Mouse (Mus musculus): ENCODE data around the gene Olfr646. TPM values are rescaled to one million over a fixed set of nuclear protein-coding genes. Genes with fewer than 3 reads are reported as not detected.

The Olfr646 gene
- total and polyA plus RNA-seq, 3 experiments = not detected

DNA sequence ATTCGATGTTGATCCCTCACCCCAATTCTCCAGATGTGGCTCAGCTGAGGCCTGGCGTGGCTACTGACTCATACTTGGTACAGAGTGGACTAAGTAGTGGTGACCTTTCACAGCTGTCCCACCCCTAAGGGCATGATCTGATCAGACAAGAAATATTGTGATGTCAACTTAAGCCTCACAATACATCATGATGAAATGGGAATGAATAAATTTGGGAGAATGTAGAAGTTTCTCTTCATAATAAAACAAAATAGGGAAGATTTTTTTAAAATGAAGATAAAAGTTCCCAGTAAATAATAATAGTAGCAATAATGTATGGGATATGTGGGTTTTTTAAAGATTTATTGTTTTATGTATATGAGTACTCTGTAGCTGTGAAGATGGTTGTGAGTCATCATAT is 45.8 kb downstream of the Olfr646 start, which contains the start of gene Ubqlnl:
Gene Ubqlnl, minus strand, starts transcription at position 101 of the 400 bp plus-strand sequence.
- H3K36me3 ChIP-seq (ENCODE audit: control insufficient read depth in 1 of 2, insufficient read depth in 2 of 2, low read length in 2 of 2) = no peaks in the 10 kb centered on the region
- no peak for TF ChIP-seq NRF1 (IDR thresholded peaks at IDR 0.05; ENCODE audit: insufficient read depth, low read depth, low read length, poor library complexity, severe bottlenecking)
- no peak for TF ChIP-seq KAT2A (conservative IDR thresholded peaks at IDR 0.05; ENCODE audit: low read depth, low read length)
- TF ChIP-seq ZKSCAN1 (IDR thresholded peaks at IDR 0.05; ENCODE audit: low read depth, low read length) = no peak
- TF ChIP-seq MAFK (IDR thresholded peaks at IDR 0.05; ENCODE audit: borderline replicate concordance, low read depth, low read length) = no peak
- TF ChIP-seq ZMIZ1 (IDR thresholded peaks at IDR 0.05; ENCODE audit: low read depth, low read length) = no peak
- no peak for TF ChIP-seq BHLHE40 (IDR thresholded peaks at IDR 0.05; ENCODE audit: borderline replicate concordance, low read depth, low read length)
- H3K9me3 ChIP-seq (replicated peaks; ENCODE audit: insufficient read depth, low read length) = no peaks in the 10 kb centered on the region
- no peaks in the 10 kb centered on the region for H3K4me1 ChIP-seq (ENCODE audit: control insufficient read depth in 1 of 2, insufficient read depth in 2 of 2, low read length in 2 of 2)
- no peak within 1 kb of the TSS for H3K27ac ChIP-seq (ENCODE audit: control insufficient read depth, low read depth, low read length)
- no peak within 1 kb of the TSS for H3K9ac ChIP-seq (ENCODE audit: control insufficient read depth, low read depth, low read length, poor library complexity, severe bottlenecking)
- no peak within 1 kb of the TSS for H3K4me3 ChIP-seq (ENCODE audit: control insufficient read depth in 1 of 2, insufficient read depth in 1 of 2, low read depth in 2 of 2, low read length in 2 of 2)
- no peaks in the 10 kb centered on the region for H3K79me2 ChIP-seq (ENCODE audit: control insufficient read depth, insufficient read depth, low read length, poor library complexity)
- DNase-seq (ENCODE audit: low read depth, low spot score) = no peak
- no peaks in the 10 kb centered on the region for H3K27me3 ChIP-seq (ENCODE audit: control insufficient read depth in 1 of 2, insufficient read depth in 2 of 2, low read length in 2 of 2)

Other genes starting within 250 kb of the Olfr646 start
- not detected in 2 replicates for gene Olfr66, start 218.6 kb upstream of the Olfr646 start, total RNA-seq (2012; rRNA removed)
- not detected for gene Olfr66, start 218.6 kb upstream of the Olfr646 start, polyA plus RNA-seq (2012; ENCODE audit: insufficient read depth in 1 of 2, insufficient read length in 2 of 2, low read depth in 1 of 2, low replicate concordance in 2 of 2, missing spikeins in 1 of 2)
- gene Olfr64, start 210.4 kb upstream of the Olfr646 start, total RNA-seq (2012; rRNA removed) = not detected in 2 replicates
- gene Olfr64, start 210.4 kb upstream of the Olfr646 start, polyA plus RNA-seq (2012; ENCODE audit: insufficient read depth in 1 of 2, insufficient read length in 2 of 2, low read depth in 1 of 2, low replicate concordance in 2 of 2, missing spikeins in 1 of 2) = not detected
- gene Olfr65, start 201.4 kb upstream of the Olfr646 start, total RNA-seq (2012; rRNA removed) = not detected in 2 replicates
- gene Olfr65, start 201.4 kb upstream of the Olfr646 start, polyA plus RNA-seq (2012; ENCODE audit: insufficient read depth in 1 of 2, insufficient read length in 2 of 2, low read depth in 1 of 2, low replicate concordance in 2 of 2, missing spikeins in 1 of 2) = not detected
- not detected in 2 replicates for gene Olfr631, start 176.0 kb upstream of the Olfr646 start, total RNA-seq (2012; rRNA removed)
- gene Olfr631, start 176.0 kb upstream of the Olfr646 start, polyA plus RNA-seq (2012; ENCODE audit: insufficient read depth in 1 of 2, insufficient read length in 2 of 2, low read depth in 1 of 2, low replicate concordance in 2 of 2, missing spikeins in 1 of 2) = not detected
- not detected in 2 replicates for gene Olfr632, start 170.5 kb upstream of the Olfr646 start, total RNA-seq (2012; rRNA removed)
- not detected for gene Olfr632, start 170.5 kb upstream of the Olfr646 start, polyA plus RNA-seq (2012; ENCODE audit: insufficient read depth in 1 of 2, insufficient read length in 2 of 2, low read depth in 1 of 2, low replicate concordance in 2 of 2, missing spikeins in 1 of 2)
- not detected in 2 replicates for gene Olfr633, start 160.4 kb upstream of the Olfr646 start, total RNA-seq (2012; rRNA removed)
- gene Olfr633, start 160.4 kb upstream of the Olfr646 start, polyA plus RNA-seq (2012; ENCODE audit: insufficient read depth in 1 of 2, insufficient read length in 2 of 2, low read depth in 1 of 2, low replicate concordance in 2 of 2, missing spikeins in 1 of 2) = not detected
- gene Olfr635, start 133.7 kb upstream of the Olfr646 start, total RNA-seq (2012; rRNA removed) = not detected in 2 replicates
- not detected for gene Olfr635, start 133.7 kb upstream of the Olfr646 start, polyA plus RNA-seq (2012; ENCODE audit: insufficient read depth in 1 of 2, insufficient read length in 2 of 2, low read depth in 1 of 2, low replicate concordance in 2 of 2, missing spikeins in 1 of 2)
- gene Olfr638, start 106.1 kb upstream of the Olfr646 start, total RNA-seq (2012; rRNA removed) = not detected in 2 replicates
- not detected for gene Olfr638, start 106.1 kb upstream of the Olfr646 start, polyA plus RNA-seq (2012; ENCODE audit: insufficient read depth in 1 of 2, insufficient read length in 2 of 2, low read depth in 1 of 2, low replicate concordance in 2 of 2, missing spikeins in 1 of 2)
- not detected in 2 replicates for gene Olfr639, start 87.6 kb upstream of the Olfr646 start, total RNA-seq (2012; rRNA removed)
- under 1 TPM in 1 of 2 experiments, not detected in 1; 0.03 TPM for gene Olfr639, start 87.6 kb upstream of the Olfr646 start, polyA plus RNA-seq (2012; ENCODE audit: insufficient read depth in 1 of 2, insufficient read length in 2 of 2, low read depth in 1 of 2, low replicate concordance in 2 of 2, missing spikeins in 1 of 2)
- gene Olfr640, start 79.3 kb upstream of the Olfr646 start, total RNA-seq (2012; rRNA removed) = not detected in 2 replicates
- gene Olfr640, start 79.3 kb upstream of the Olfr646 start, polyA plus RNA-seq (2012; ENCODE audit: insufficient read depth in 1 of 2, insufficient read length in 2 of 2, low read depth in 1 of 2, low replicate concordance in 2 of 2, missing spikeins in 1 of 2) = not detected
- not detected in 2 replicates for gene Olfr641, start 69.4 kb upstream of the Olfr646 start, total RNA-seq (2012; rRNA removed)
- not detected for gene Olfr641, start 69.4 kb upstream of the Olfr646 start, polyA plus RNA-seq (2012; ENCODE audit: insufficient read depth in 1 of 2, insufficient read length in 2 of 2, low read depth in 1 of 2, low replicate concordance in 2 of 2, missing spikeins in 1 of 2)
- gene Olfr642, start 52.2 kb upstream of the Olfr646 start, total RNA-seq (2012; rRNA removed) = not detected in 2 replicates
- not detected for gene Olfr642, start 52.2 kb upstream of the Olfr646 start, polyA plus RNA-seq (2012; ENCODE audit: insufficient read depth in 1 of 2, insufficient read length in 2 of 2, low read depth in 1 of 2, low replicate concordance in 2 of 2, missing spikeins in 1 of 2)
- gene 4930516K23Rik, start 43.4 kb upstream of the Olfr646 start, total RNA-seq (2012; rRNA removed) = not detected in 2 replicates
- not detected for gene 4930516K23Rik, start 43.4 kb upstream of the Olfr646 start, polyA plus RNA-seq (2012; ENCODE audit: insufficient read depth in 1 of 2, insufficient read length in 2 of 2, low read depth in 1 of 2, low replicate concordance in 2 of 2, missing spikeins in 1 of 2)
- gene Olfr644, start 33.0 kb upstream of the Olfr646 start, total RNA-seq (2012; rRNA removed) = not detected in 2 replicates
- not detected for gene Olfr644, start 33.0 kb upstream of the Olfr646 start, polyA plus RNA-seq (2012; ENCODE audit: insufficient read depth in 1 of 2, insufficient read length in 2 of 2, low read depth in 1 of 2, low replicate concordance in 2 of 2, missing spikeins in 1 of 2)
- not detected in 2 replicates for gene Olfr645, start 19.4 kb upstream of the Olfr646 start, total RNA-seq (2012; rRNA removed)
- gene Olfr645, start 19.4 kb upstream of the Olfr646 start, polyA plus RNA-seq (2012; ENCODE audit: insufficient read depth in 1 of 2, insufficient read length in 2 of 2, low read depth in 1 of 2, low replicate concordance in 2 of 2, missing spikeins in 1 of 2) = not detected
- gene Ubqln5, start 25.0 kb downstream of the Olfr646 start, total RNA-seq (2012; rRNA removed) = not detected in 2 replicates
- gene Ubqln5, start 25.0 kb downstream of the Olfr646 start, polyA plus RNA-seq (2012; ENCODE audit: insufficient read depth in 1 of 2, insufficient read length in 2 of 2, low read depth in 1 of 2, low replicate concordance in 2 of 2, missing spikeins in 1 of 2) = not detected
- gene Olfr643, start 32.5 kb downstream of the Olfr646 start, total RNA-seq (2012; rRNA removed) = not detected in 2 replicates
- gene Olfr643, start 32.5 kb downstream of the Olfr646 start, polyA plus RNA-seq (2012; ENCODE audit: insufficient read depth in 1 of 2, insufficient read length in 2 of 2, low read depth in 1 of 2, low replicate concordance in 2 of 2, missing spikeins in 1 of 2) = not detected
- gene Ubqln3, start 38.4 kb downstream of the Olfr646 start, total RNA-seq (2012; rRNA removed) = not detected in 2 replicates
- gene Ubqln3, start 38.4 kb downstream of the Olfr646 start, polyA plus RNA-seq (2012; ENCODE audit: insufficient read depth in 1 of 2, insufficient read length in 2 of 2, low read depth in 1 of 2, low replicate concordance in 2 of 2, missing spikeins in 1 of 2) = not detected
- not detected in 2 replicates for gene Ubqlnl, start 45.7 kb downstream of the Olfr646 start, total RNA-seq (2012; rRNA removed)
- gene Ubqlnl, start 45.7 kb downstream of the Olfr646 start, polyA plus RNA-seq (2012; ENCODE audit: insufficient read depth in 1 of 2, insufficient read length in 2 of 2, low read depth in 1 of 2, low replicate concordance in 2 of 2, missing spikeins in 1 of 2) = not detected
- gene Olfm5, start 60.0 kb downstream of the Olfr646 start, total RNA-seq (2012; rRNA removed) = not detected in 2 replicates
- gene Olfm5, start 60.0 kb downstream of the Olfr646 start, polyA plus RNA-seq (2012; ENCODE audit: insufficient read depth in 1 of 2, insufficient read length in 2 of 2, low read depth in 1 of 2, low replicate concordance in 2 of 2, missing spikeins in 1 of 2) = not detected
- gene Olfr648, start 78.5 kb downstream of the Olfr646 start, total RNA-seq (2012; rRNA removed) = not detected in 2 replicates
- gene Olfr648, start 78.5 kb downstream of the Olfr646 start, polyA plus RNA-seq (2012; ENCODE audit: insufficient read depth in 1 of 2, insufficient read length in 2 of 2, low read depth in 1 of 2, low replicate concordance in 2 of 2, missing spikeins in 1 of 2) = not detected
- gene Olfr649, start 91.1 kb downstream of the Olfr646 start, total RNA-seq (2012; rRNA removed) = not detected in 2 replicates
- not detected for gene Olfr649, start 91.1 kb downstream of the Olfr646 start, polyA plus RNA-seq (2012; ENCODE audit: insufficient read depth in 1 of 2, insufficient read length in 2 of 2, low read depth in 1 of 2, low replicate concordance in 2 of 2, missing spikeins in 1 of 2)
- gene Trim6, start 113.9 kb downstream of the Olfr646 start, total RNA-seq (2012; rRNA removed) = not detected in 2 replicates
- 1 to 10 TPM in 1 of 2 experiments, not detected in 1; 4.1 TPM for gene Trim6, start 113.9 kb downstream of the Olfr646 start, polyA plus RNA-seq (2012; ENCODE audit: insufficient read depth in 1 of 2, insufficient read length in 2 of 2, low read depth in 1 of 2, low replicate concordance in 2 of 2, missing spikeins in 1 of 2)
- 0.23 and 0.42 TPM in 2 replicates for gene Trim34a, start 139.6 kb downstream of the Olfr646 start, total RNA-seq (2012; rRNA removed)
- under 1 TPM in 1 of 2 experiments, not detected in 1; 0.58 TPM for gene Trim34a, start 139.6 kb downstream of the Olfr646 start, polyA plus RNA-seq (2012; ENCODE audit: insufficient read depth in 1 of 2, insufficient read length in 2 of 2, low read depth in 1 of 2, low replicate concordance in 2 of 2, missing spikeins in 1 of 2)
- gene Trim5, start 183.2 kb downstream of the Olfr646 start, total RNA-seq (2012; rRNA removed) = not detected in 2 replicates
- under 1 TPM in 1 of 2 experiments, not detected in 1; 0.11 TPM for gene Trim5, start 183.2 kb downstream of the Olfr646 start, polyA plus RNA-seq (2012; ENCODE audit: insufficient read depth in 1 of 2, insufficient read length in 2 of 2, low read depth in 1 of 2, low replicate concordance in 2 of 2, missing spikeins in 1 of 2)
- not detected in 2 replicates for gene Trim12a, start 210.6 kb downstream of the Olfr646 start, total RNA-seq (2012; rRNA removed)
- gene Trim12a, start 210.6 kb downstream of the Olfr646 start, polyA plus RNA-seq (2012; ENCODE audit: insufficient read depth in 1 of 2, insufficient read length in 2 of 2, low read depth in 1 of 2, low replicate concordance in 2 of 2, missing spikeins in 1 of 2) = under 1 TPM in 1 of 2 experiments, not detected in 1; 0.14 TPM
- gene Trim34b, start 224.6 kb downstream of the Olfr646 start, total RNA-seq (2012; rRNA removed) = 0.42 and 0.69 TPM in 2 replicates
- gene Trim34b, start 224.6 kb downstream of the Olfr646 start, polyA plus RNA-seq (2012; ENCODE audit: insufficient read depth in 1 of 2, insufficient read length in 2 of 2, low read depth in 1 of 2, low replicate concordance in 2 of 2, missing spikeins in 1 of 2) = under 1 TPM in 1 of 2 experiments, not detected in 1; 0.74 TPM
- 4.8 and 5.0 TPM in 2 replicates for gene Trim12c, start 248.5 kb downstream of the Olfr646 start, total RNA-seq (2012; rRNA removed)
- 1 to 10 TPM in 1 of 2 experiments, not detected in 1; 6.9 TPM for gene Trim12c, start 248.5 kb downstream of the Olfr646 start, polyA plus RNA-seq (2012; ENCODE audit: insufficient read depth in 1 of 2, insufficient read length in 2 of 2, low read depth in 1 of 2, low replicate concordance in 2 of 2, missing spikeins in 1 of 2)